9 mouse cellular contexts compared by ENCODE assay signal in genomic region chr7:97085291-97085690, GRCm38 (mm10). TPM values are rescaled to one million over a fixed set of nuclear protein-coding genes. Genes with fewer than 3 reads are reported as not detected.
DNase-seq lines count a peak whose midpoint lies in the region; ATAC-seq lines count a peak whose summit lies in the region.
"Had no signal": no experiment of that assay in that cellular context is flagged by ENCODE, and none has a peak within 500 bp of the region (broad histone marks: within the 10 kb centered on the region; RNA-seq: fewer than 3 reads in every experiment).

No protein-coding gene starts in this region.

- H3K27me3 ChIP-seq in hindbrain, embryonic 14.5 days (ENCODE audit: control insufficient read depth, insufficient read depth, low read length): no peaks in the 10 kb centered on the region
- no peaks in the 10 kb centered on the region for H3K27me3 ChIP-seq in hindbrain, embryonic 13.5 days
- no peaks in the 10 kb centered on the region for H3K27me3 ChIP-seq in forebrain, embryonic 13.5 days

- WGBS in hindbrain, embryonic 14.5 days: 18% methylated on average over 4 of the region's 4 CpGs
- WGBS in hindbrain, embryonic 13.5 days: 10% methylated on average over 4 of the region's 4 CpGs
- 10% methylated on average over 4 of the region's 4 CpGs for WGBS in forebrain, embryonic 13.5 days

- H3K36me3 ChIP-seq in hindbrain, embryonic 14.5 days (replicated peaks; ENCODE audit: control insufficient read depth, insufficient read depth): no peaks in the 10 kb centered on the region
- H3K36me3 ChIP-seq in hindbrain, embryonic 13.5 days: no peaks in the 10 kb centered on the region
- H3K36me3 ChIP-seq in forebrain, embryonic 13.5 days (ENCODE audit: poor library complexity, severe bottlenecking): no peaks in the 10 kb centered on the region
- H3K36me3 ChIP-seq: midbrain, embryonic 12.5 days had no signal

- no peak overlapping the region for H3K27ac ChIP-seq in hindbrain, embryonic 14.5 days
- no peak overlapping the region for H3K27ac ChIP-seq in hindbrain, embryonic 13.5 days
- no peak overlapping the region for H3K27ac ChIP-seq in forebrain, embryonic 13.5 days
- H3K27ac ChIP-seq: midbrain, embryonic 12.5 days had no signal

- no peaks in the 10 kb centered on the region for H3K9me3 ChIP-seq in hindbrain, embryonic 14.5 days (ENCODE audit: control insufficient read depth, low read length)
- no peaks in the 10 kb centered on the region for H3K9me3 ChIP-seq in hindbrain, embryonic 13.5 days
- H3K9me3 ChIP-seq in forebrain, embryonic 13.5 days (replicated peaks): no peaks in the 10 kb centered on the region
- H3K9me3 ChIP-seq: midbrain, embryonic 12.5 days had no signal

- ATAC-seq in hindbrain, embryonic 14.5 days (ENCODE audit: low FRiP score): no peak
- ATAC-seq in hindbrain, embryonic 13.5 days (ENCODE audit: low FRiP score): no peak
- no peak for ATAC-seq in frontal cortex, adult (ENCODE audit: low TSS enrichment)
- ATAC-seq in forebrain, embryonic 13.5 days: no peak

- H3K9ac ChIP-seq in hindbrain, embryonic 14.5 days: no peak overlapping the region
- H3K9ac ChIP-seq in hindbrain, embryonic 13.5 days: no peak overlapping the region
- H3K9ac ChIP-seq in forebrain, embryonic 13.5 days: no peak overlapping the region
- H3K9ac ChIP-seq: midbrain, embryonic 12.5 days had no signal

- peaks cover 9% of the 10 kb centered on the region for H3K4me1 ChIP-seq in hindbrain, embryonic 14.5 days (replicated peaks; ENCODE audit: control insufficient read depth, insufficient read depth, low read length)
- H3K4me1 ChIP-seq in hindbrain, embryonic 13.5 days (replicated peaks): peaks cover 15% of the 10 kb centered on the region
- peaks cover 9% of the 10 kb centered on the region for H3K4me1 ChIP-seq in forebrain, embryonic 13.5 days

- H3K4me2 ChIP-seq in hindbrain, embryonic 14.5 days (replicated peaks): no peak overlapping the region
- no peak overlapping the region for H3K4me2 ChIP-seq in hindbrain, embryonic 13.5 days
- H3K4me2 ChIP-seq in forebrain, embryonic 13.5 days: no peak overlapping the region
- H3K4me2 ChIP-seq: midbrain, embryonic 12.5 days had no signal

- peak; percentile 65 for DNase-seq in hindbrain, embryonic 14.5 days (ENCODE audit: low spot score)
- peak; percentile 75 for DNase-seq in 3T3-L1 (ENCODE audit: low read depth, low spot score)
- DNase-seq in A20 (ENCODE audit: low read depth, low spot score): peak; percentile 70
- peak; percentile 66 for DNase-seq in embryo, embryonic 10.5 days (ENCODE audit: low spot score)
- DNase-seq in right cerebral cortex, postnatal 14 days: no peak

- H3K4me3 ChIP-seq in hindbrain, embryonic 14.5 days (replicated peaks; ENCODE audit: low read length): no peak overlapping the region
- no peak overlapping the region for H3K4me3 ChIP-seq in hindbrain, embryonic 13.5 days
- no peak overlapping the region for H3K4me3 ChIP-seq in forebrain, embryonic 13.5 days
- H3K4me3 ChIP-seq: midbrain, embryonic 12.5 days had no signal

RNA-seq across cellular contexts. Expression of gene Gab2, which starts 3.9 kb away (rescaled TPM):
- 19.4 and 20.7 TPM in 2 replicates for polyA plus RNA-seq in hindbrain, embryonic 14.5 days (2014; fragmentation: Nextera tagmentation; extraction: Ambion mirVana)
- 15.9 and 16.9 TPM in 2 replicates for polyA plus RNA-seq in hindbrain, embryonic 13.5 days (2015; fragmentation: Nextera tagmentation; extraction: Ambion mirVana)
- polyA plus RNA-seq in forebrain, embryonic 13.5 days (2015; fragmentation: Nextera tagmentation; extraction: Ambion mirVana): 9.9 and 10.1 TPM in 2 replicates
